Mouse (Mus musculus): Measurements from ENCODE around the gene Fam193b. TPM values are rescaled to one million over a fixed set of nuclear protein-coding genes. Genes with fewer than 3 reads are reported as not detected.

Fam193b gene
- 30.5 and 32.1 TPM in 2 replicates for polyA plus RNA-seq (2014; fragmentation: Nextera tagmentation; extraction: Ambion mirVana)

DNA sequence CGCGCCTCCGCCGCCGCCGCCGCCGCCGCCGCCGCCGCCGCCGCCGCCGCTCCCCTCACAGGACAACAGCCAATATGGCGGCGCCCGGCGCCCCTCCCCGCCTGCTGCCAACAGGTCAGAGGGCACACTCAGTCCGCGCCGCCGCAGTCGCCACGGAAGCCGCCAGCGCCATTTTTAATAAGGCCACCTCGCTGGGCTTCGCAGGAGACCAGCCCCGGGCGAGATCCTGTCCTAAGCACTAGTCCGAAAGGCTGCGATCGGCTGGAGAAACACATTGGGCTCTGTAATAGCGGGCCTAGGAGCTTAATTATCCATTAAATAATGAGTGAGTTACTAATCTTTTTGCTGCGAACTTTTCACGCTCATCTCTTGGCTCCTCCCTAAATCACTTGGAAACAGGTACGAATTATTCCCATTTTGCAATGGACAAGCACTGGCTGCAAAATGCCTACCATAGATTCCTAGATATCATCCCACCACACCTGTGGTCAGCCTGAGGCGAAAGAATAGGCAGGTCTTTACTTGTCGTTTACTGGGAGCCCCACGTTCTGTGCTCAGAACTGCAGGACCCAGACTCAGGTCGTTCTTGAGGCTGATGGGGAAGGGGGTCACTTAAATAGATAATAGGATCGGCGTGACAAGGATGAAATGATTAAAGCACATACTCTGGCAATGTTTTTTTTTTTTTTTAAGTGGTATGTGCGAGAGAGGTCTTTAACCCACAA lies at the start of gene Fam193b:
Gene Fam193b (minus strand): TSS at position 94 of the 725 bp plus-strand sequence.
- peak; percentile 92 for ATAC-seq (ENCODE audit: low read depth)
- H3K9me3 ChIP-seq (ENCODE audit: control insufficient read depth, low read length): no peaks in the 10 kb centered on the region
- 1% methylated on average over 28 of the region's 47 CpGs for WGBS

DNA sequence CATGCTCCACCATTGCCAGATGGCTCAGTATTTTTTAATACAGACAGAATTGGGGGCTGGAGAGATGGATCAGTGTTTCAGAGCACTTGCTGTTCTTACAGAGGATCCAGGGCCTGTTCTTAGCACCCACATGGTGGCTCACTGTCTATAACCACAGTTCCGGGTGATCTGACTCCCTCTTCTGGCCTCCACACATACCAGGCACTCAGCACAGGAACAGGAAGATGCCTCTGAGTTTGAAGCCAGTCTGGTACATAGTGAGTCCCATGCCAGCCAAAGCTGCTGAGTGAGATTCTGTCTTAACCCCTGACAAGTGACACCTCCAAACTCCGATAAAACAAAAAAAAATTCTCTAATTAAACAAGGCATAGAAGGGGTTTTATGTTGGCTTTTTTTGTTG lies 49.4 kb upstream of the Fam193b start:
- ATAC-seq (ENCODE audit: low read depth) (no peak), DNase-seq (ENCODE audit: low spot score) (no peak)
- H3K4me3 ChIP-seq (ENCODE audit: low read depth, low read length): no peak overlapping the region
- no peaks in the 10 kb centered on the region for H3K9me3 ChIP-seq (ENCODE audit: control insufficient read depth, low read length)
- no peak overlapping the region for H3K4me2 ChIP-seq (ENCODE audit: low read depth, low read length)
- WGBS: 73% methylated on average over 2 of the region's 2 CpGs
- H3K9ac ChIP-seq (ENCODE audit: low read depth, low read length): no peak overlapping the region
- H3K4me1 ChIP-seq (ENCODE audit: control insufficient read depth, insufficient read depth, low read length): peaks cover 17% of the 10 kb centered on the region
- H3K27ac ChIP-seq (replicated peaks; ENCODE audit: low read depth, low read length): no peak overlapping the region
- peaks cover 8% of the 10 kb centered on the region for H3K36me3 ChIP-seq (ENCODE audit: control insufficient read depth, insufficient read depth, low read length)
- H3K27me3 ChIP-seq (replicated peaks; ENCODE audit: control insufficient read depth, insufficient read depth, low read length): no peaks in the 10 kb centered on the region

More for the DNA sequence above, at the start of gene Fam193b:
- Histone ChIP-seq H3K4me2 (ENCODE audit: low read depth, low read length) (peak within 1 kb of the TSS; percentile 95), H3K4me1 (ENCODE audit: control insufficient read depth, insufficient read depth, low read length) (peaks cover 6% of the 10 kb centered on the region), H3K27me3 (replicated peaks; ENCODE audit: control insufficient read depth, insufficient read depth, low read length) (no peaks in the 10 kb centered on the region), H3K4me3 (ENCODE audit: low read depth, low read length) (peak within 1 kb of the TSS; percentile 95), H3K9ac (ENCODE audit: low read depth, low read length) (peak within 1 kb of the TSS; percentile 97), H3K27ac (replicated peaks; ENCODE audit: low read depth, low read length) (peak within 1 kb of the TSS; percentile 92), H3K36me3 (ENCODE audit: control insufficient read depth, insufficient read depth, low read length) (peaks cover 9% of the 10 kb centered on the region; the same call in 1 of the 2 replicates)
- peak; percentile 95 for DNase-seq (ENCODE audit: low spot score)

DNA sequence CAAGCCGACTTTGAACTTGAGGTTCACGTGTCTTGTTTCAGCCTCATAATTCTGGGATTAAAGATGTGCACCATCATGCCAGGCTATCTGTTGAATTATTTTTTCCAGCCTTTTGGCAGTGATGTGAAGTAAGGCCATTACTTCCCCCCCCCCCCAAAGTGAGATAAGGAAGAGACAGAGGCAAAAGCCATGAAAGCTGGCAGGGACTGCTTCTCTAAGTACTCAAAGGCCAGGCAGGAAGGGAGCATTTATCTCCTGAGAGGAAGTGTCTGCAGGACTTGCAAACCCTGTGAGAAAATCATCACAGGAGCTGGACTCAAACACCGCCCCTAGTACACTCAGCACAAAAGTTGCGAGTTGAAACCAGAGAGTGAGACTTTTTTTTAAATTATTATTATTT lies 48.4 kb upstream of the Fam193b start:
- ATAC-seq (ENCODE audit: low read depth) (no peak), DNase-seq (ENCODE audit: low spot score) (no peak)
- 0 out of 2 replicates have a peak, but pooled peaks cover 7% of the 10 kb centered on the region for H3K36me3 ChIP-seq (ENCODE audit: control insufficient read depth, insufficient read depth, low read length)
- 89% methylated on average over 4 of the region's 4 CpGs for WGBS
- no peak overlapping the region for H3K4me3 ChIP-seq (ENCODE audit: low read depth, low read length)
- H3K4me2 ChIP-seq (ENCODE audit: low read depth, low read length): no peak overlapping the region
- peaks cover 13% of the 10 kb centered on the region for H3K4me1 ChIP-seq (ENCODE audit: control insufficient read depth, insufficient read depth, low read length)
- no peak overlapping the region for H3K27ac ChIP-seq (replicated peaks; ENCODE audit: low read depth, low read length)
- no peak overlapping the region for H3K9ac ChIP-seq (ENCODE audit: low read depth, low read length)
- H3K9me3 ChIP-seq (ENCODE audit: control insufficient read depth, low read length): no peaks in the 10 kb centered on the region
- H3K27me3 ChIP-seq (replicated peaks; ENCODE audit: control insufficient read depth, insufficient read depth, low read length): no peaks in the 10 kb centered on the region

DNA sequence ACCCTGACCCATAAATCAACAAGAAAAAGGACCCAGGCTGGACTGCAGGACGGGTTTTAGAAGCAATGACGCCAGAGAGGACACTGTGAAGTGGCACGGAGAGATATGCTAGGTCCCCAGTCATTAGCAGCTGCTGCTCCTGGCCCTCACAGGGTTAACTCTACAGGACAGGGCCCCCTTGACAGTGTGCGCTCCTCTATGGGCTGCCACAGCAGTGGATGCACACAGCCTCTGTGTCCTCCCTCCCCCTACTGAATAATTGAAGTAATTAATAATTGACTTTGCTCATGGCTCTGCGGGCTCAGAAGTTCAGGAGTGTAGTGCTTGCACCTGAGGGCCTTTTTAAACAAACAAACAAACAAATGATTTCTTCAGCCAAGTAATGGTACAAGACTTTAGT lies 42.6 kb upstream of the Fam193b start:
- no peak for DNase-seq (ENCODE audit: low spot score)
- H3K4me2 ChIP-seq (ENCODE audit: low read depth, low read length): no peak overlapping the region
- WGBS: 59% methylated on average over 5 of the region's 5 CpGs

DNA sequence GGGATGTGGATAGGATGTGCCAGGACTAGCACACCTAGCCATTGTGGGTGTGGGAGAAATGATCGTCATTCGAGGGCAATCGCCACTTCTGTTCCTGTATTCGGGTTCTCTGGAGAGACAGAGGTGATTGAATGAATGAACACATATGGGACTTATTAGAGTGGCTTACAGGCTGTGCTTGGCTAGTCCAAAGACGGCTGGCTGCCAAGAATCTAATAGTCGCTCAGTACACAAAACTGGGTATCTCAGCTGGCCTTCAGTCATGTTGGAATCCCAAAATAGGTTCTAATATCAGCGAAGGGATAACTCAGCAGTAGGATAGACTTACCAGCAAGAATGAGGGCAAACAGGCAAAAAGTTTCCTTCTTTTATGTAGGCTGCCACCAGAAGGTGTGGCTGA lies 41.1 kb upstream of the Fam193b start:
- Histone ChIP-seq H3K4me3 (ENCODE audit: low read depth, low read length) (no peak overlapping the region), H3K9ac (ENCODE audit: low read depth, low read length) (no peak overlapping the region), H3K36me3 (ENCODE audit: control insufficient read depth, insufficient read depth, low read length) (peaks cover 43% of the 10 kb centered on the region), H3K27me3 (replicated peaks; ENCODE audit: control insufficient read depth, insufficient read depth, low read length) (no peaks in the 10 kb centered on the region), H3K4me2 (ENCODE audit: low read depth, low read length) (no peak overlapping the region), H3K4me1 (ENCODE audit: control insufficient read depth, insufficient read depth, low read length) (no peaks in the 10 kb centered on the region), H3K27ac (replicated peaks; ENCODE audit: low read depth, low read length) (no peak overlapping the region), H3K9me3 (ENCODE audit: control insufficient read depth, low read length) (no peaks in the 10 kb centered on the region)
- ATAC-seq (ENCODE audit: low read depth): no peak
- peak; percentile 16 for DNase-seq (ENCODE audit: low spot score)
- WGBS: 50% methylated on average over 7 of the region's 7 CpGs

More for the DNA sequence above, 42.6 kb upstream of the Fam193b start:
- Histone ChIP-seq H3K36me3 (ENCODE audit: control insufficient read depth, insufficient read depth, low read length) (peaks cover 31% of the 10 kb centered on the region), H3K27me3 (replicated peaks; ENCODE audit: control insufficient read depth, insufficient read depth, low read length) (no peaks in the 10 kb centered on the region), H3K9ac (ENCODE audit: low read depth, low read length) (no peak overlapping the region), H3K27ac (replicated peaks; ENCODE audit: low read depth, low read length) (no peak overlapping the region), H3K4me3 (ENCODE audit: low read depth, low read length) (no peak overlapping the region), H3K9me3 (ENCODE audit: control insufficient read depth, low read length) (no peaks in the 10 kb centered on the region), H3K4me1 (ENCODE audit: control insufficient read depth, insufficient read depth, low read length) (no peaks in the 10 kb centered on the region)
- no peak for ATAC-seq (ENCODE audit: low read depth)

DNA sequence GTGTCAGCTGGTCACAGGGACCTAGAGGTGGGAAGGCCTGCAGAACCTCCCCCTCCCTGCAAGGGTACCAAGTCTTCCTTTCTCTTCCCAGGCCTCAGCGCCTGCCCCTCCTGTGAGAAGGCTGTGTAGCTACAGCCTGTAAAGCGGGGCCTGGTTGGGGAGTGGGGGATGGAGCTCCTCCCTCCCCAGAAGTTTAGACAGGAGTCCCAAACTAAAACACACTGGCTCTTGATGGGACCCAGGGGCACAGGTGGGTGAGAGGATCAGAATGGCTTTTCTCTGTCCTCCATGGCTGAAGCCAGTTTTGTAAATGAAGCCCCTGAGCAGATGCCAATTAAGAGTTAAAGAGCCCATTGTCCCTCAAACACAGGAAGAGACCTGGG lies 36.7 kb upstream of the Fam193b start:
- Histone ChIP-seq H3K4me1 (ENCODE audit: control insufficient read depth, insufficient read depth, low read length) (no peaks in the 10 kb centered on the region), H3K4me2 (ENCODE audit: low read depth, low read length) (no peak overlapping the region), H3K9ac (ENCODE audit: low read depth, low read length) (no peak overlapping the region), H3K9me3 (ENCODE audit: control insufficient read depth, low read length) (no peaks in the 10 kb centered on the region), H3K4me3 (ENCODE audit: low read depth, low read length) (no peak overlapping the region), H3K27me3 (replicated peaks; ENCODE audit: control insufficient read depth, insufficient read depth, low read length) (no peaks in the 10 kb centered on the region), H3K27ac (replicated peaks; ENCODE audit: low read depth, low read length) (no peak overlapping the region), H3K36me3 (ENCODE audit: control insufficient read depth, insufficient read depth, low read length) (peaks cover 60% of the 10 kb centered on the region)
- ATAC-seq (ENCODE audit: low read depth): no peak
- 83% methylated on average over 1 of the region's 2 CpGs for WGBS
- DNase-seq (ENCODE audit: low spot score): no peak

DNA sequence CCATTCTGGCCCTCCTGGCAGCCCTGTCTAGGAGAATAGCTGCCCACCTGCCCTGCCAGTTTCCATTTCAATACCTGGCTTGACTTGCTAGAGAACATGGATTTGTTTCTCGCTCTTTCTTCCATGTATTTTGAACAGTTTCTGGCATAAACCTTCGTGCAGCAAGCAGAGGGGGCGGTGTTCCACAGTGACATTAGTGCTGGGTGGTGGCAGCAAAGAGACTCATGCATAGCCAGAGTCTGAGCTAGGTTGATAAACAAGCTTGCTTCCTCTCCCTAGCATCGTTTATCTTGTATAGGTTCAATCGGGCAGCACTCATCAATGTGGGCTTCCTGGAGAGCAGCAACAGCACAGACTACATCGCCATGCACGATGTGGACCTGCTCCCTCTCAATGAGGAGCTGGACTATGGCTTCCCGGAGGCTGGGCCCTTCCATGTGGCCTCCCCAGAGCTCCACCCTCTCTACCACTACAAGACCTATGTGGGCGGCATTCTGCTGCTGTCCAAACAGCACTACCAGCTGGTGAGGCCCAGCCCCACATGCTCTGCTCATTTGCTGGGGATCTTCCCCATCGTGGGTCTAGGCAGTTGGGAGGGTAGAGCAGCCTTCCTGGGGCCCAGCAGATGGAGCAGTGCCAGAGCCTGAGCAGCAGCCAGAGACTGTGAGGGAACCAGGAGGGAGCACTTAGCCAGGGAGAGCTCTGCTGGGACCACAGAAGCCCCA lies 36.1 kb upstream of the Fam193b start:
- DNase-seq (ENCODE audit: low spot score) (no peak), ATAC-seq (ENCODE audit: low read depth) (no peak)
- Histone ChIP-seq H3K9me3 (ENCODE audit: control insufficient read depth, low read length) (no peaks in the 10 kb centered on the region), H3K9ac (ENCODE audit: low read depth, low read length) (no peak overlapping the region), H3K4me3 (ENCODE audit: low read depth, low read length) (no peak overlapping the region), H3K27me3 (replicated peaks; ENCODE audit: control insufficient read depth, insufficient read depth, low read length) (no peaks in the 10 kb centered on the region), H3K36me3 (ENCODE audit: control insufficient read depth, insufficient read depth, low read length) (peaks cover 60% of the 10 kb centered on the region), H3K4me1 (ENCODE audit: control insufficient read depth, insufficient read depth, low read length) (no peaks in the 10 kb centered on the region), H3K4me2 (ENCODE audit: low read depth, low read length) (no peak overlapping the region), H3K27ac (replicated peaks; ENCODE audit: low read depth, low read length) (no peak overlapping the region)
- WGBS: 82% methylated on average over 10 of the region's 10 CpGs

DNA sequence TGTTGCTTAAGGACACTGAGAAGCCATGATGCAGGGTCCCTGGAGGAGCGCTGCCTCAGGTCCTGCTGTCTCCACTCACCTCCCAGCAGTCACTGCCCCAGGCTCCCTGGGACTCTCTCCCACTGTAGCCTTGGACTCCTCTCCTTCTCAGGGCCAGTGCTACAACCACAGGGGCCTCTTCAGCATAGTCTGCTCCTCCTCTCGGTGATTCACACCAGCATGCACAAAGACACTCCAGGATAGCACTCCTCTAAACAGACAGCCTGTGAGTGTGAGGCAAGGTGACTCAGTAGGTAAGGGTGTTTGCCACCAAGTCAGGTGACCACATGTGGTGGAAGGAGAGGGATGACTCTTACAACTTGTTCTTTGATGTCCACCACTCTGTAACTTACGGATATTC lies 33.7 kb upstream of the Fam193b start:
- H3K27ac ChIP-seq (replicated peaks; ENCODE audit: low read depth, low read length): no peak overlapping the region
- 91% methylated on average over 3 of the region's 3 CpGs for WGBS
- H3K4me2 ChIP-seq (ENCODE audit: low read depth, low read length): no peak overlapping the region
- H3K27me3 ChIP-seq (replicated peaks; ENCODE audit: control insufficient read depth, insufficient read depth, low read length): no peaks in the 10 kb centered on the region
- H3K9ac ChIP-seq (ENCODE audit: low read depth, low read length): no peak overlapping the region
- peaks cover 6% of the 10 kb centered on the region for H3K4me1 ChIP-seq (ENCODE audit: control insufficient read depth, insufficient read depth, low read length)
- no peak overlapping the region for H3K4me3 ChIP-seq (ENCODE audit: low read depth, low read length)
- ATAC-seq (ENCODE audit: low read depth) (no peak), DNase-seq (ENCODE audit: low spot score) (no peak)
- H3K36me3 ChIP-seq (ENCODE audit: control insufficient read depth, insufficient read depth, low read length): peaks cover 48% of the 10 kb centered on the region
- H3K9me3 ChIP-seq (ENCODE audit: control insufficient read depth, low read length): no peaks in the 10 kb centered on the region
